Mouse (Mus musculus) limb, embryonic 14.5 days (tissue): ENCODE results near the gene Il31ra. TPM values are rescaled to one million over a fixed set of nuclear protein-coding genes. Genes with fewer than 3 reads are reported as not detected.

Experiments
- ATAC-seq: fragments of 200-750 bp; cut with Nextera tagmentation; 2 replicates; pipeline ENCODE4 v1.8.0; 2017; ENCODE audit warnings: low read depth, moderate number of reproducible peaks, moderate TSS enrichment; ENCODE audit not compliant: low FRiP score
- DNase-seq: peaks from one replicate; pipeline ENCODE4 v3.0.0-alpha.2; 2015; ENCODE audit warnings: low spot score
- H3K27ac ChIP-seq: fragments of 300-500 bp; sonication (generic); replicated peaks from 2 replicates; pipeline ENCODE4 v1.5.1; 2014; ENCODE audit warnings: low read depth, mild to moderate bottlenecking, low read length, moderate library complexity, mixed read lengths
- H3K27me3 ChIP-seq: fragments of 300-500 bp; sonication (generic); 2 replicates; pipeline ENCODE4 v1.6.1; 2014; ENCODE audit warnings: low read length, mixed read lengths; ENCODE audit not compliant: control insufficient read depth, insufficient read depth
- H3K36me3 ChIP-seq: fragments of 300-500 bp; sonication (generic); 2 replicates; pipeline ENCODE4 v1.6.1; 2014; ENCODE audit warnings: mild to moderate bottlenecking, low read length, moderate library complexity, mixed read lengths; ENCODE audit not compliant: control insufficient read depth, insufficient read depth
- H3K4me1 ChIP-seq: fragments of 300-500 bp; sonication (generic); 2 replicates; pipeline ENCODE4 v1.6.1; 2014; ENCODE audit warnings: antibody characterized with exemption, low read length, mixed read lengths; ENCODE audit not compliant: control insufficient read depth, insufficient read depth
- H3K4me2 ChIP-seq: fragments of 300-500 bp; sonication (generic); replicated peaks from 2 replicates; pipeline ENCODE4 v1.6.1; 2014; ENCODE audit warnings: low read depth, mild to moderate bottlenecking, low read length, moderate library complexity; ENCODE audit not compliant: severe bottlenecking
- H3K4me3 ChIP-seq: fragments of 300-500 bp; sonication (generic); replicated peaks from 2 replicates; pipeline ENCODE4 v1.5.1; 2014; ENCODE audit warnings: low read length
- H3K9ac ChIP-seq: fragments of 300-500 bp; sonication (generic); 2 replicates; pipeline ENCODE4 v1.6.1; 2014; ENCODE audit warnings: mild to moderate bottlenecking, low read depth, low read length, moderate library complexity; ENCODE audit not compliant: severe bottlenecking
- H3K9me3 ChIP-seq: fragments of 300-500 bp; sonication (generic); 2 replicates; pipeline ENCODE4 v1.6.1; 2016; ENCODE audit warnings: low read length; ENCODE audit not compliant: control insufficient read depth
- POLR2A ChIP-seq: fragments of 200-500 bp; IDR thresholded peaks from 2 replicates; pipeline ENCODE4 v1.8.0; 2012; ENCODE audit warnings: inconsistent platforms, mild to moderate bottlenecking, moderate library complexity, borderline replicate concordance; ENCODE audit not compliant: insufficient read depth, insufficient read length; ENCODE audit errors: extremely low read depth
- WGBS: fragments of 180-500 bp; shearing (Covaris S2); extraction: QIAGEN DNeasy Blood & Tissue Kit; methylation state at CpG from one replicate; pipeline ENCODE4 v1.1.7; 2014; 5-methylcytosine and 5-hydroxymethylcytosine counted together
- polyA plus RNA-seq, 2 experiments: library from polyadenylated mRNA; depleted of rRNA in 1 of 2; stranded (reverse) in 1 of 2; unstranded in 1 of 2; fragments of >200 nt; fragmentation: Nextera tagmentation in 1 of 2; extraction: Ambion mirVana in 1 of 2; gene quantifications; 2 replicates each; pipeline versions ENCODE4 v1.2.1 to v1.2.3; 2012 to 2014

The Il31ra gene
- polyA plus RNA-seq, 2 experiments: 0.21 to 0.38 TPM

DNA sequence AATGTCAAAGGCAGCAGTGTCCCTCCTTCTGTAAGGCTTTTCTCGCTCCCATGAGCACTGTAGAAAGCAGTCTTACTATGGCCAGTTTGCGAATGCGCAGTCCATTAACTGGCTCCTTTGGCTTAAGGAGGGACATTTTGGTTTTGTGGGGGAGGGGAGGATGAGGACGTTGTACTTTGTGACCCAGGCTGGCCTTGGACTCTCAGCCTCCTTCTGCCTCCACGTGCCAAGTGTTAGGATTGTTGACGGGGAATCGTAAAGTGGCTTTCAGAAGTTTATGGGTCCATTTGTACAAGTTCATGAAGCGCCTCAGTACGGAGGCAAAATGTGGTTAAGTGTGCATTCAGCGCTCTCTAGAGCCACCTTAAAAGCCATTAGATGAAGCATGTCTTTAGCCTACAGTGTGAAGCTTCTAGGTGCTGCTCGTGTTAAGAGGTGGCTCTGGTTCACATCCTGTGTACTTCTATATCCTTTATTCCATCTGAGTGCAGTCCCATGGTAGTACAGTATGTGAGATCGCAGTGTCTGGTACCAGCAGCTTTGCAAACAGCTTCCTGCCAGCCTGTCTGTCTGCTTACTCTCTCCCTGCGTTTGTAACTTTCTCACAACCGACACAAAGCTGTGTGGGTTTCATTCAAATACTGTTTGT, 102.4 kb downstream of the Il31ra start:
- ATAC-seq (no peak), DNase-seq (no peak)
- no peaks in the 10 kb centered on the region for H3K27me3 ChIP-seq
- no peaks in the 10 kb centered on the region for H3K4me1 ChIP-seq
- H3K27ac ChIP-seq: no peak overlapping the region
- H3K36me3 ChIP-seq: peaks cover 83% of the 10 kb centered on the region
- WGBS: 68% methylated on average over 14 of the region's 14 CpGs
- H3K9ac ChIP-seq: no peak overlapping the region
- no peak overlapping the region for H3K4me2 ChIP-seq
- H3K4me3 ChIP-seq: no peak overlapping the region
- H3K9me3 ChIP-seq: no peaks in the 10 kb centered on the region
- no peak for TF ChIP-seq POLR2A

DNA sequence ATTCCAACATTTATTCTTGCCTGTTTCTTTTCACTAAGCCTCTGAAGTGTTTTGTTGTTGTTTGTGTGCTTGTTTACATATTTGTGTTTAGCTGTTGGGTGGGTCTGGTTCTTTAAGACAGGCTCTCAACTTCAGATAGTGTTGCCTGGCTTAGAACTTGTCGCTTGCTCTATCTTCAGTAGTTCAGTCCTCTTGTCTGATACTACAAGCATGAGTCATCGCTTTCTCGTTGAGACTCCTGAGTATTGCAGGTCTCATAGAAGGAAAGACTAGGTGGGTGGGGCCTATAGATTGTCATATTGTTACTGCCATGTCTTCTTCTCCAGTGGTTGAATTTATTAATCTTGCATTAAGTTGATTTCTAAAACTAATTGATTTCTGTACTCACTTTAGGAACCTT, 104.1 kb downstream of the Il31ra start:
- no peaks in the 10 kb centered on the region for H3K9me3 ChIP-seq
- TF ChIP-seq POLR2A: no peak

DNA sequence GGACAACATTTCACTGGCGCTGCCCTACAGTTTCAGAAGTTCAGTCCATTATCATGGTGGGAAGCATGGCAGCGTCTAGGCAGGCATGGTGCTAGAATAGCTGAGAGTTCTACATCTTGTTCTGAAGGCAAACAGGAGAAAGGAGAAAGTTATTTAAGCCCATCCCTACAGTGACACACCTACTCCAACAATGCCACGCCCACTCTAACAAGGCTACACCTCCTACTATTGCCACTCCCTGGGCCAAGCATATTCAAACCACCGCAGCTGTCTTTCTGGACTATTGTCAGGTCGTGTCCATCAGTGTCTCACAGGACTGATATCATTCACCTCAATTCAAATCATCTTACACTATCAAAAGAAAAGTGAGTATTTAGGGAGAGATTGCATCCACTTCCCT, 107.5 kb downstream of the Il31ra start:
- ATAC-seq (no peak), DNase-seq (no peak)

More for the DNA sequence above, 104.1 kb downstream of the Il31ra start:
- H3K36me3 ChIP-seq: peaks cover 85% of the 10 kb centered on the region
- ATAC-seq: no peak
- 98% methylated on average over 3 of the region's 3 CpGs for WGBS
- DNase-seq: no peak
- H3K4me3 ChIP-seq: no peak overlapping the region
- no peak overlapping the region for H3K9ac ChIP-seq
- H3K27me3 ChIP-seq: no peaks in the 10 kb centered on the region
- H3K4me2 ChIP-seq: no peak overlapping the region
- H3K27ac ChIP-seq: no peak overlapping the region
- H3K4me1 ChIP-seq: no peaks in the 10 kb centered on the region

DNA sequence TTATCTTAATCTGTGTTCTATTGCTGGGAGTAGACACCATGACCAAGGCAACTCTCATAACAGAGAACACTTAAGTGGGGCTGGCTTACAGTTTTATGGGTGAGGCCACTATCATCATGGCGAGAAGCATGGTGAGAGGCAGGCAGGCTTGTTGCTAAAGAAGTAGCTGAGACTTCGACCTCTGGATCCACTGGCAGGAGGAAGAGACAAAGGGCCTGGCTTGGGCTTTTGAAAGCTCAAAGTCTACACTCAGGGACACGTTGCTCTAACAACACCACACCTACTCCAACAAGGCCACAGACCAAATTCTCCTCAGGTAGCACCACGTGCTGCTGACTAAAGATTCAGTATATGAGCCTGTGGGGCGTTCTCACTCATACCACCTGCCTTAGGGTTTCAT, 107.9 kb downstream of the Il31ra start:
- H3K4me1 ChIP-seq: no peaks in the 10 kb centered on the region
- H3K4me2 ChIP-seq: no peak overlapping the region
- no peaks in the 10 kb centered on the region for H3K9me3 ChIP-seq
- H3K27ac ChIP-seq: no peak overlapping the region
- no peak overlapping the region for H3K9ac ChIP-seq
- WGBS: 95% methylated on average over 5 of the region's 5 CpGs
- TF ChIP-seq POLR2A: no peak
- peaks cover 86% of the 10 kb centered on the region for H3K36me3 ChIP-seq
- DNase-seq: no peak
- no peak overlapping the region for H3K4me3 ChIP-seq
- no peaks in the 10 kb centered on the region for H3K27me3 ChIP-seq
- ATAC-seq: no peak

More for the DNA sequence above, 107.5 kb downstream of the Il31ra start:
- Histone ChIP-seq H3K27me3 (no peaks in the 10 kb centered on the region), H3K36me3 (peaks cover 86% of the 10 kb centered on the region), H3K4me1 (no peaks in the 10 kb centered on the region), H3K9ac (no peak overlapping the region), H3K27ac (no peak overlapping the region), H3K4me2 (no peak overlapping the region), H3K4me3 (no peak overlapping the region), H3K9me3 (no peaks in the 10 kb centered on the region)
- 94% methylated on average over 5 of the region's 5 CpGs for WGBS
- no peak for TF ChIP-seq POLR2A

DNA sequence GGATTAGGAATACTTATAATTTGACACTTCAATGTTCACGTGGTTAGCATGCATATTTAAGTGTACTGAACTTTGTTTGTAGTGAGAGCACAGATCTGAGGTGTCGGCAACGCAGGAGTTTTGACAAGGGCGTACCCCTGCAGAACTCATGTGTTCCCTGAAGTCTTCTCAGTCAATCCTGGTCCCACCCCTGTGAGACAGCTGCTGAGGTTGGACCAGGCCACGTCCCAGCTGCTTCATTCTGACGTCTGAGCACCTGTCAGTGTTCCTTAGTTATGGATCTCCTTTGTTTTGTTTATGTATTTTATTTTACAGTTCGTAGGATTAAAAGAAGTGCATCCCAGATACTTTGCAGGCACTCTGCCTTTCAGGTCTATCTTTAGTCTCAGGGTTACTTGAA, 111.1 kb downstream of the Il31ra start:
- ATAC-seq: peak; percentile 71
- peaks cover 67% of the 10 kb centered on the region for H3K36me3 ChIP-seq
- no peak for TF ChIP-seq POLR2A
- H3K27me3 ChIP-seq: no peaks in the 10 kb centered on the region
- H3K9me3 ChIP-seq: no peaks in the 10 kb centered on the region
- H3K27ac ChIP-seq: no peak overlapping the region
- H3K4me3 ChIP-seq: no peak overlapping the region
- no peaks in the 10 kb centered on the region for H3K4me1 ChIP-seq
- H3K4me2 ChIP-seq: no peak overlapping the region
- no peak overlapping the region for H3K9ac ChIP-seq
- no peak for DNase-seq
- WGBS: 87% methylated on average over 7 of the region's 7 CpGs
